Mouse (Mus musculus) MEL (cell line): ENCODE measurements around the gene Slc29a2. TPM values are rescaled to one million over a fixed set of nuclear protein-coding genes. Genes with fewer than 3 reads are reported as not detected.

Experiments
- DNase-seq: peaks from one replicate; pipeline ENCODE4 v3.0.0; 2011; ENCODE audit warnings: low read depth, low spot score
- H3K27ac ChIP-seq: 2 replicates; pipeline ENCODE4 v1.5.1; 2012; ENCODE audit warnings: low read depth, mild to moderate bottlenecking, control low read depth, low read length, moderate library complexity; ENCODE audit not compliant: control insufficient read depth
- H3K27me3 ChIP-seq, 2 experiments: fragments of 150-350 bp in 1 of 2; sonication (generic) in 1 of 2; 2 replicates each; pipeline ENCODE4 v1.6.1; 2012; ENCODE audit warnings: low read length in 2 of 2, mild to moderate bottlenecking in 2 of 2, improper control_type of control experiment in 1 of 2, moderate library complexity in 1 of 2; ENCODE audit not compliant: insufficient read depth in 2 of 2, control insufficient read depth in 1 of 2
- H3K36me3 ChIP-seq, 2 experiments: 2 replicates each; pipeline ENCODE4 v1.6.1; 2012 to 2014; ENCODE audit warnings: low read length in 2 of 2, improper control_type of control experiment in 1 of 2, inconsistent platforms in 1 of 2, mild to moderate bottlenecking in 1 of 2; ENCODE audit not compliant: insufficient read depth in 2 of 2, control insufficient read depth in 1 of 2
- H3K4me1 ChIP-seq, 2 experiments: fragments of 150-350 bp in 1 of 2; sonication (generic) in 1 of 2; 2 replicates each; pipeline ENCODE4 v1.6.1; 2012; ENCODE audit warnings: low read length in 2 of 2, improper control_type of control experiment in 1 of 2, mild to moderate bottlenecking in 1 of 2; ENCODE audit not compliant: insufficient read depth in 2 of 2, control insufficient read depth in 1 of 2
- H3K4me3 ChIP-seq, 2 experiments: fragments of 150-350 bp in 1 of 2; sonication (generic) in 1 of 2; 2 replicates each; pipeline ENCODE4 v1.5.1; 2012; ENCODE audit warnings: low read depth in 2 of 2, low read length in 2 of 2, mild to moderate bottlenecking in 2 of 2, moderate library complexity in 2 of 2, control low read depth in 1 of 2, improper control_type of control experiment in 1 of 2; ENCODE audit not compliant: control insufficient read depth in 1 of 2, insufficient read depth in 1 of 2
- H3K79me2 ChIP-seq: 2 replicates; pipeline ENCODE4 v1.6.1; 2012; ENCODE audit warnings: mild to moderate bottlenecking, low read length, moderate library complexity; ENCODE audit not compliant: control insufficient read depth, poor library complexity, insufficient read depth
- H3K9ac ChIP-seq: 2 replicates; pipeline ENCODE4 v1.6.1; 2012; ENCODE audit warnings: low read depth, mild to moderate bottlenecking, control low read depth, low read length, moderate library complexity; ENCODE audit not compliant: control insufficient read depth, poor library complexity, severe bottlenecking
- H3K9me3 ChIP-seq: fragments of 150-350 bp; sonication (generic); replicated peaks from 2 replicates; pipeline ENCODE4 v1.6.1; 2012; ENCODE audit warnings: mild to moderate bottlenecking, low read length, improper control_type of control experiment, moderate library complexity; ENCODE audit not compliant: insufficient read depth
- CHD1 ChIP-seq: IDR thresholded peaks from 2 replicates; pipeline ENCODE4 v1.6.1; 2012; ENCODE audit warnings: low read depth, mild to moderate bottlenecking, inconsistent platforms, low read length, improper control_type of control experiment
- CHD2 ChIP-seq: IDR thresholded peaks from 2 replicates; pipeline ENCODE4 v1.6.1; 2011; ENCODE audit warnings: low read length, improper control_type of control experiment
- CTCF ChIP-seq, 3 experiments: IDR thresholded peaks in 2 of 3; conservative IDR thresholded peaks in 1 of 3; 2 replicates each; pipeline ENCODE4 v1.5.1; 2011 to 2012; ENCODE audit warnings: low read length in 3 of 3, low read depth in 2 of 3, mild to moderate bottlenecking in 2 of 3, improper control_type of control experiment in 1 of 3, inconsistent platforms in 1 of 3, mixed read lengths in 1 of 3, moderate library complexity in 1 of 3; ENCODE audit not compliant: control insufficient read depth in 1 of 3, insufficient read depth in 1 of 3, poor library complexity in 1 of 3, severe bottlenecking in 1 of 3
- ELF1 ChIP-seq: IDR thresholded peaks from 2 replicates; pipeline ENCODE4 v1.6.1; 2014; ENCODE audit warnings: low read depth, mild to moderate bottlenecking, inconsistent platforms, low read length, improper control_type of control experiment, moderate library complexity
- EP300 ChIP-seq, 2 experiments: IDR thresholded peaks; 2 replicates each; pipeline ENCODE4 v1.6.1; 2011; ENCODE audit warnings: improper control_type of control experiment in 2 of 2, low read length in 2 of 2, low read depth in 1 of 2, mild to moderate bottlenecking in 1 of 2
- GATA1 ChIP-seq: IDR thresholded peaks from 2 replicates; pipeline ENCODE4 v1.6.1; 2011; ENCODE audit warnings: low read depth, low read length, improper control_type of control experiment
- HCFC1 ChIP-seq: IDR thresholded peaks from 2 replicates; pipeline ENCODE4 v1.6.1; 2012; ENCODE audit warnings: low read depth, mild to moderate bottlenecking, inconsistent platforms, low read length, improper control_type of control experiment, moderate library complexity
- JUND ChIP-seq: IDR thresholded peaks from 2 replicates; pipeline ENCODE4 v1.6.1; 2011; ENCODE audit warnings: low read depth, mild to moderate bottlenecking, improper control_type of control experiment, low read length
- KAT2A ChIP-seq: conservative IDR thresholded peaks from 2 replicates; pipeline ENCODE4 v1.6.1; 2012; ENCODE audit warnings: low read depth, low read length, improper control_type of control experiment, inconsistent platforms
- MAFK ChIP-seq: IDR thresholded peaks from 2 replicates; pipeline ENCODE4 v1.6.1; 2011; ENCODE audit warnings: low read depth, mild to moderate bottlenecking, low read length, improper control_type of control experiment, borderline replicate concordance
- MAX ChIP-seq: IDR thresholded peaks from 2 replicates; pipeline ENCODE4 v1.6.1; 2011; ENCODE audit warnings: low read length, improper control_type of control experiment
- NELFE ChIP-seq: IDR thresholded peaks from 2 replicates; pipeline ENCODE4 v1.6.1; 2011; ENCODE audit warnings: low read depth, low read length, improper control_type of control experiment
- POLR2A ChIP-seq, 2 experiments: IDR thresholded peaks; 2 replicates each; pipeline ENCODE4 v1.6.1; 2011 to 2012; ENCODE audit warnings: low read length in 2 of 2, mild to moderate bottlenecking in 2 of 2, control low read depth in 1 of 2, improper control_type of control experiment in 1 of 2, low read depth in 1 of 2, moderate library complexity in 1 of 2; ENCODE audit not compliant: control insufficient read depth in 1 of 2, insufficient read depth in 1 of 2, poor library complexity in 1 of 2
- POLR2AphosphoS2 ChIP-seq: IDR thresholded peaks from 2 replicates; pipeline ENCODE4 v1.6.1; 2011; ENCODE audit warnings: low read length, improper control_type of control experiment
- POLR2AphosphoS5 ChIP-seq: IDR thresholded peaks from 2 replicates; pipeline ENCODE4 v1.6.1; 2012; ENCODE audit warnings: low read depth, borderline replicate concordance, mild to moderate bottlenecking, inconsistent platforms, low read length, moderate library complexity, mixed read lengths
- RAD21 ChIP-seq: IDR thresholded peaks from 2 replicates; pipeline ENCODE4 v1.6.1; 2011; ENCODE audit warnings: mild to moderate bottlenecking, low read depth, low read length, improper control_type of control experiment
- SIN3A ChIP-seq: IDR thresholded peaks from 2 replicates; pipeline ENCODE4 v1.6.1; 2012; ENCODE audit warnings: low read length, improper control_type of control experiment, inconsistent platforms
- SMC3 ChIP-seq: IDR thresholded peaks from 2 replicates; pipeline ENCODE4 v1.6.1; 2011; ENCODE audit warnings: low read depth, low read length, improper control_type of control experiment
- TAL1 ChIP-seq: IDR thresholded peaks from 2 replicates; pipeline ENCODE4 v1.6.1; 2012; ENCODE audit warnings: mild to moderate bottlenecking, inconsistent platforms, low read length, moderate library complexity, mixed read lengths
- UBTF ChIP-seq: IDR thresholded peaks from 2 replicates; pipeline ENCODE4 v1.6.1; 2012; ENCODE audit warnings: low read depth, mild to moderate bottlenecking, inconsistent platforms, low read length, improper control_type of control experiment, moderate library complexity, borderline replicate concordance; ENCODE audit not compliant: insufficient read depth
- USF2 ChIP-seq, 2 experiments: IDR thresholded peaks; 2 replicates each; pipeline ENCODE4 v1.6.1; 2011 to 2012; ENCODE audit warnings: improper control_type of control experiment in 2 of 2, low read length in 2 of 2, borderline replicate concordance in 1 of 2, inconsistent platforms in 1 of 2, low read depth in 1 of 2, mild to moderate bottlenecking in 1 of 2; ENCODE audit not compliant: insufficient read depth in 1 of 2
- ZC3H11A ChIP-seq: IDR thresholded peaks from 2 replicates; pipeline ENCODE4 v1.6.1; 2012; ENCODE audit warnings: low read depth, mild to moderate bottlenecking, inconsistent platforms, low read length, improper control_type of control experiment
- ZNF384 ChIP-seq: IDR thresholded peaks from 2 replicates; pipeline ENCODE4 v1.6.1; 2012; ENCODE audit warnings: low read depth, mild to moderate bottlenecking, inconsistent platforms, low read length, improper control_type of control experiment
- polyA plus RNA-seq, 2 experiments: library from polyadenylated mRNA; stranded (reverse) in 1 of 2; unstranded in 1 of 2; fragments of >175 nt in 1 of 2; fragments of >200 nt in 1 of 2; gene quantifications; 2 replicates each; pipeline versions ENCODE4 v1.2.1 to v1.2.4; 2012; ENCODE audit warnings: low replicate concordance in 2 of 2, low read depth in 1 of 2; ENCODE audit not compliant: insufficient read length in 2 of 2, insufficient read depth in 1 of 2, missing spikeins in 1 of 2
- total RNA-seq: library from RNA; depleted of rRNA; stranded (reverse); fragments of 300-350 nt; gene quantifications from 2 replicates; pipeline ENCODE4 v1.2.3, GENCODE M21; 2012

The Slc29a2 gene
- total and polyA plus RNA-seq, 3 experiments: 3.2 to 10.9 TPM; not detected in 1

DNA sequence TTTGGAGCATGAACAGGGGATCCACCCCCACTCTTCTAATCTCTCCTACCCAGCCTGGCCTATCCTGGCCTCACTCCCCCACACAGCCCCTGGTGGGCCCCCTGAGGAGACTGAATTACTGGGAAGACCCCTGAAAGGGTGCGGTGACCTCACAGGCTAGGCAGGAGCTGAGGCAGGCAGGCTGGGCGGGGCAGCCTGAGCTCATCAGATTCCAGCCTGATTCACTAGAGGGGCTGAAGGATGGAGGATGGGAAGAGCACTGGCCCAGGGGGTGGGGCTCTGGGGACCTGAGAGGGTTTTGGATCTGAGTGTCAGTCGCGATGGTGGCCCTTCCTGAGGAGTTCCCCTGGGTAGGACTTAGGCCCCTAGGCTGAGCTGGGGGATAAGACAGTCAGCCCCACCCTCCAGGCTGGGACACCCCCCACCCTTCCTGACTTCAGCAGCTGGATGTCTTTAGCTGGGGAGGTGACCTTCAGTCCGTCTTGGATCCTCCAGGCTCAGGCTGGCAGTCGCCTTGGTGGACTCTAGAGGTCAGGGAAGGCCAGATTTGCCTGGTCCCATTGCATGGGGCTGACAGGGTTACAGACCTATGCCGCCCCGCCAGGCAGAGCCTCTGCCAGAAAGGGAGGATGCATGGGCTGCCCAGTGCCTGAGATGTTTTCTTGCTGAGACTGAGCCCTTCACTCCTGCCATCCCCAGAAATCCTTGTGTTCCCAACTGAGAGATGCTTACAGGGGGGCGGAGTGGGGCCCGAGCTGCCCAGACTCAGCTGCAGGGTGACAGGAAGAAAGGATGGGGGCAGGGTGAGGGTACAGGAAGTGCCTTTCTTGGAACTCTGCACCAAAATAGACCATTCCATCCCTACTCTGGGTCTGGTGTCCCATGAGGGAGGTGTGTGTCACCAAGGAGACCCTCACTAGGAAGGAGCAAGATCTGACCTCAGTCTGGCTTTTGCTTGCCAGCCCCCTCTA, 35.4 kb downstream of the Slc29a2 start:
- no peaks in the 10 kb centered on the region for H3K79me2 ChIP-seq
- TF ChIP-seq MAX (no peak), USF2 (IDR thresholded peaks at IDR 0.05; ENCODE audit: borderline replicate concordance in 1 of 2, insufficient read depth in 1 of 2, low read depth in 1 of 2, low read length in 2 of 2) (no peak), HCFC1 (no peak), POLR2A (IDR thresholded peaks at IDR 0.05; ENCODE audit: control insufficient read depth in 1 of 2, insufficient read depth in 1 of 2, low read depth in 1 of 2, low read length in 2 of 2, poor library complexity in 1 of 2) (no peak), CHD1 (no peak), ELF1 (no peak), UBTF (no peak), SIN3A (no peak), EP300 (IDR thresholded peaks at IDR 0.05; ENCODE audit: low read depth in 1 of 2, low read length in 2 of 2) (no peak), RAD21 (no peak), ZNF384 (no peak), MAFK (no peak), SMC3 (no peak)
- no peak overlapping the region for H3K27ac ChIP-seq
- no peak for DNase-seq
- peaks cover 4 to 41% of the 10 kb centered on the region in 2 experiments; a peak in 3 of 4 replicates for H3K4me1 ChIP-seq
- H3K9ac ChIP-seq: no peak overlapping the region
- H3K27me3 ChIP-seq: no peaks in the 10 kb centered on the region
- no peak overlapping the region for H3K4me3 ChIP-seq
- no peaks in the 10 kb centered on the region for H3K9me3 ChIP-seq
- H3K36me3 ChIP-seq: peaks cover 0 to 22% of the 10 kb centered on the region in 2 experiments; a peak in 2 of 4 replicates

DNA sequence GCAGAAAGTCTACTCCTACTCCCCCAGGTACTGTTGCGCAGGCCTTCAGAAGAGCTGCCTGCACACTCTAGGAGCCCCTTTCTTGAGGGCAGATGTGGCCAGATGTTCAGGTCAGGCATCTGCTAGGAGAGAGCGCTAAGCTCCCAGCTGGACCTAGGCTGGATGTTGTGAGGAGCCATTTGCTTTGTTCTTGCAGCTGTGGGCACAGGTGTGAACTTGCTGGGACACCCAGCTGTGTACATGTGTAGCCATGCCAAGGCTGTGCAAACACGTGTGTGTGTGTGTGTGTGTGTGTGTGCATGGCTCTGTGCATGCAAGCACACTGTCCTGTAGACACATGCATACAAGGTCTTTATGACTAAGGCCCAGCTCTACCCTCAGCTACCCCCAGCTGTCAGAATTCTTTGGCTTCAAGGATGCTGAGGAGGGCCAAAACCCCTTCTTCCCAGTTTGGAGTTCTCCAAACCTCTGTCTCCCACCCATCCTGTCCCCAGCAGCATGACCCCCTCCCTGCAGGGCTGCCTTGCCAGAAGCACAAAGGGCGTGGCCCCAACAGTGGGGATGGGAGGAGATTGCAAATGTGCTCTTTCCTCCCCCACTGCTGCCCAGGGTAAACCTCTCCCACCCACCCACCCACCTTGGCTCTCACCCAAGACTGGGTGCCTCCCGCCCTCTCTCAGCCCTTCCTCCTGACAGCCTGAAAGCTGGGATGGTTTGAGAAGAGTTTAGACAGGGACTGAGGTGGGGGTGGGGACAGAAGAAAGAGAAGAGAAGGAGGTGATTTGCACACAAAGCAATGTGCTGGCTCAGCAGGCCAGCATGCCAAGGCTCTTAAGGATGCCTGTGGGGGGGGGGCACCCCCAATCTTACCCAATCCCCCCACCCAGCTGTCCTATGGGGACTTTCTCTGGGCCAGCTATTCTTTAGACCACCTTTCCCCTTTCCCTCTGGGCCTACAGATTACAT, 37.0 kb downstream of the Slc29a2 start:
- DNase-seq: peak; percentile 52
- Histone ChIP-seq H3K36me3 (peaks cover 0 to 17% of the 10 kb centered on the region in 2 experiments; a peak in 1 of 4 replicates), H3K27me3 (no peaks in the 10 kb centered on the region), H3K9me3 (no peaks in the 10 kb centered on the region), H3K4me1 (peaks cover 0 to 39% of the 10 kb centered on the region in 2 experiments; a peak in 3 of 4 replicates), H3K4me3 (no peak overlapping the region), H3K9ac (no peak overlapping the region), H3K79me2 (no peaks in the 10 kb centered on the region), H3K27ac (no peak overlapping the region)
- no peak for TF ChIP-seq JUND
- no peak for TF ChIP-seq MAFK
- no peak for TF ChIP-seq CTCF (IDR thresholded peaks at IDR 0.05 in 2 of 3, conservative IDR thresholded peaks at IDR 0.05 in 1 of 3; ENCODE audit: control insufficient read depth in 1 of 3, insufficient read depth in 1 of 3, low read depth in 2 of 3, low read length in 3 of 3, poor library complexity in 1 of 3, severe bottlenecking in 1 of 3)
- TF ChIP-seq ELF1: no peak
- TF ChIP-seq RAD21: no peak
- no peak for TF ChIP-seq SIN3A
- TF ChIP-seq TAL1: no peak
- TF ChIP-seq POLR2A (IDR thresholded peaks at IDR 0.05; ENCODE audit: control insufficient read depth in 1 of 2, insufficient read depth in 1 of 2, low read depth in 1 of 2, low read length in 2 of 2, poor library complexity in 1 of 2): no peak
- TF ChIP-seq SMC3: no peak
- TF ChIP-seq POLR2AphosphoS2: no peak
- TF ChIP-seq ZC3H11A: no peak
- no peak for TF ChIP-seq CHD2
- no peak for TF ChIP-seq POLR2AphosphoS5
- TF ChIP-seq KAT2A: no peak
- no peak for TF ChIP-seq NELFE
- TF ChIP-seq USF2 (IDR thresholded peaks at IDR 0.05; ENCODE audit: borderline replicate concordance in 1 of 2, insufficient read depth in 1 of 2, low read depth in 1 of 2, low read length in 2 of 2): no peak
- no peak for TF ChIP-seq GATA1
- no peak for TF ChIP-seq UBTF
- no peak for TF ChIP-seq EP300 (IDR thresholded peaks at IDR 0.05; ENCODE audit: low read depth in 1 of 2, low read length in 2 of 2)
